ENCODE assay signal across 8 mouse cellular contexts in genomic region chr10:77062393-77063010, GRCm38 (mm10). TPM values are rescaled to one million over a fixed set of nuclear protein-coding genes. Genes with fewer than 3 reads are reported as not detected.
A peak's percentile ranks its signal among the peaks of the same experiment; 100 is the strongest.
DNase-seq lines count a peak whose midpoint lies in the region; ATAC-seq and TF ChIP-seq lines count a peak whose summit lies in the region.
"Had no signal": no experiment of that assay in that cellular context is flagged by ENCODE, and none has a peak within 500 bp of the region (broad histone marks: within the 10 kb centered on the region; RNA-seq: fewer than 3 reads in every experiment).

No protein-coding gene starts in this region.

- no peak for TF ChIP-seq CTCF in cerebellum, adult 2 months (IDR thresholded peaks at IDR 0.05; ENCODE audit: borderline replicate concordance, insufficient read depth, low read depth, low read length)

- peak; percentile 36 for DNase-seq in kidney, adult 9 months
- peak; percentile 24 for DNase-seq in brain, adult 2 months (ENCODE audit: low read depth, low spot score)
- DNase-seq in gastrocnemius, postnatal 14 days: peak; percentile 48
- peak; percentile 84 for DNase-seq in lung, postnatal 10 days
- DNase-seq in cerebellum, adult 2 months: no peak
- no peak for DNase-seq in spleen, postnatal 10 days (ENCODE audit: low spot score in 2 of 2)
- DNase-seq: forebrain, postnatal 0 days had no signal

- no peak overlapping the region for H3K27ac ChIP-seq in kidney, embryonic 14.5 days (ENCODE audit: low read depth, low read length)
- H3K27ac ChIP-seq in cerebellum, adult 2 months (ENCODE audit: insufficient read depth, low read length): no peak overlapping the region

- intact Hi-C loops in gastrocnemius, postnatal 14 days (cut with DNase I; ENCODE audit: low total_unique reads): no loop called here

- no peak overlapping the region for H3K9ac ChIP-seq in kidney, embryonic 14.5 days (ENCODE audit: low read depth, low read length)
- H3K9ac ChIP-seq: forebrain, postnatal 0 days had no signal

- peaks cover 22% of the 10 kb centered on the region for H3K36me3 ChIP-seq in kidney, embryonic 14.5 days (ENCODE audit: control insufficient read depth, insufficient read depth, low read length)

- no peak for ATAC-seq in kidney, embryonic 14.5 days (ENCODE audit: low FRiP score, low TSS enrichment)
- ATAC-seq: forebrain, postnatal 0 days had no signal

- 0 out of 2 replicates have a peak, but pooled peaks cover 6% of the 10 kb centered on the region for H3K4me1 ChIP-seq in kidney, embryonic 14.5 days (ENCODE audit: control insufficient read depth, insufficient read depth, low read length)
- H3K4me1 ChIP-seq in cerebellum, adult 2 months (ENCODE audit: control insufficient read depth, insufficient read depth, low read length): no peaks in the 10 kb centered on the region

- H3K9me3 ChIP-seq in kidney, embryonic 14.5 days (ENCODE audit: control insufficient read depth, low read length): no peaks in the 10 kb centered on the region

- H3K4me2 ChIP-seq in kidney, embryonic 14.5 days (replicated peaks; ENCODE audit: low read depth, low read length): no peak overlapping the region

- TF ChIP-seq POLR2A in cerebellum, adult 2 months (IDR thresholded peaks at IDR 0.05; ENCODE audit: borderline replicate concordance, insufficient read depth, low read length): no peak

- no peak overlapping the region for H3K4me3 ChIP-seq in kidney, embryonic 14.5 days (ENCODE audit: low read length)
- H3K4me3 ChIP-seq in cerebellum, adult 2 months (replicated peaks; ENCODE audit: insufficient read depth, low read depth, low read length): no peak overlapping the region

- WGBS in kidney, embryonic 14.5 days: 71% methylated on average over 11 of the region's 11 CpGs
- 68% methylated on average over 11 of the region's 11 CpGs for WGBS in cerebellum, adult 2 months

- H3K27me3 ChIP-seq in kidney, embryonic 14.5 days (ENCODE audit: control insufficient read depth, insufficient read depth, low read length): no peaks in the 10 kb centered on the region
- H3K27me3 ChIP-seq in cerebellum, adult 2 months (ENCODE audit: control insufficient read depth, insufficient read depth, low read length): no peaks in the 10 kb centered on the region

RNA-seq across cellular contexts. Expression of gene Slc19a1, which starts 30.5 kb away (rescaled TPM):
- 34.1 and 40.9 TPM in 2 replicates for polyA plus RNA-seq in kidney, embryonic 14.5 days (2014; fragmentation: Nextera tagmentation; extraction: Ambion mirVana)
- total RNA-seq in gastrocnemius, postnatal 14 days (2021): 1 to 10 TPM; 4.8 to 5.4 TPM
- polyA plus RNA-seq in cerebellum, adult 2 months (2012; rRNA removed): 39.5 and 49.4 TPM in 2 replicates

Comparison
In these comparisons a context has a peak if more than half of its experiments do, and no peak if none do; other contexts are left out.
1. DNase-seq: peak in kidney, adult 9 months (single experiment), brain, adult 2 months (single experiment), gastrocnemius, postnatal 14 days (single experiment) and lung, postnatal 10 days (single experiment); none in cerebellum, adult 2 months (0 of 2) and spleen, postnatal 10 days (0 of 2).